In genomic region chr5:111063991-111064390, GRCm38 (mm10) we compare ENCODE assay signal across 11 mouse cellular contexts.
"Had no signal": no experiment of that assay in that cellular context is flagged by ENCODE, and none has a peak within 500 bp of the region (broad histone marks: within the 10 kb centered on the region; RNA-seq: fewer than 3 reads in every experiment).

No protein-coding gene starts in this region.

- ATAC-seq: liver, embryonic 12.5 days; midbrain, embryonic 13.5 days had no signal

- DNase-seq: kidney, adult 2 months; kidney, postnatal 25 days; right cerebral cortex, postnatal 14 days; thymus, adult 2 months; thymus, postnatal 25 days had no signal

- H3K36me3 ChIP-seq: limb, embryonic 15.5 days; liver, embryonic 12.5 days; lung, embryonic 15.5 days; midbrain, embryonic 13.5 days; neural tube, embryonic 13.5 days; stomach, embryonic 15.5 days had no signal

- H3K4me3 ChIP-seq: limb, embryonic 15.5 days; liver, embryonic 12.5 days; lung, embryonic 15.5 days; midbrain, embryonic 13.5 days; neural tube, embryonic 13.5 days; stomach, embryonic 15.5 days had no signal

- H3K9ac ChIP-seq: limb, embryonic 15.5 days; liver, embryonic 12.5 days; lung, embryonic 15.5 days; midbrain, embryonic 13.5 days; neural tube, embryonic 13.5 days; stomach, embryonic 15.5 days had no signal

- H3K9me3 ChIP-seq: limb, embryonic 15.5 days; liver, embryonic 12.5 days; lung, embryonic 15.5 days; midbrain, embryonic 13.5 days; neural tube, embryonic 13.5 days; stomach, embryonic 15.5 days had no signal

- H3K27ac ChIP-seq: limb, embryonic 15.5 days; liver, embryonic 12.5 days; lung, embryonic 15.5 days; midbrain, embryonic 13.5 days; stomach, embryonic 15.5 days had no signal

- H3K27me3 ChIP-seq: limb, embryonic 15.5 days; liver, embryonic 12.5 days; lung, embryonic 15.5 days; midbrain, embryonic 13.5 days; neural tube, embryonic 13.5 days; stomach, embryonic 15.5 days had no signal

- H3K4me1 ChIP-seq: stomach, embryonic 15.5 days had no signal

- H3K4me2 ChIP-seq: limb, embryonic 15.5 days; liver, embryonic 12.5 days; lung, embryonic 15.5 days; midbrain, embryonic 13.5 days; neural tube, embryonic 13.5 days; stomach, embryonic 15.5 days had no signal
